Mouse (Mus musculus): ENCODE measurements around the gene Uqcrh. TPM values are rescaled to one million over a fixed set of nuclear protein-coding genes. Genes with fewer than 3 reads are reported as not detected.

Uqcrh gene
- polyA plus RNA-seq, 1 experiment, result 360 TPM

DNA sequence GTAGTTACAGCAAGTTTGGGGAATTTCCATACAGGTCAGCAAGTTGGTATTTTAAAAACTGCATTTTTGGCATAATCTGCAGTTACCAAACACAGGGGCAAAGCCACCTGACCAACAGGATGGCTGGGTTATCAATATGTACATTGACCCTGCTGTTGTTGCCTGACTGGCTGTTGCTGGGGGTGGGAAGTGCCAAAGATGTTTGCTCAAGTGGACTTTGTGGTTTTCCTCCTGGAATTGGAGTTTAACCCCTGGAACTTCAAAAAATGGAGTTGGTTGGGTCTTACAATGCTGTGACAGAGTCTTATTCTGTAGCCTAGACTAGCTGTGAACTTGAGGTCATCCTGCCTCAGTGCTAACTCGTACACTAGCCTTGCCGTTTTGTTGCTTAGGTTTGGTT is 34.4 kb downstream of the Uqcrh start:
- H3K27ac ChIP-seq (ENCODE audit: insufficient read depth, low read length), result no peak overlapping the region
- no peak overlapping the region for H3K4me3 ChIP-seq (ENCODE audit: insufficient read depth, low read length)
- TF ChIP-seq POLR2A (IDR thresholded peaks at IDR 0.05; ENCODE audit: low read depth, low read length), result no peak
- no peak for TF ChIP-seq CTCF (IDR thresholded peaks at IDR 0.05; ENCODE audit: borderline replicate concordance, insufficient read depth, low read length)
- no peaks in the 10 kb centered on the region for H3K4me1 ChIP-seq (ENCODE audit: control insufficient read depth, insufficient read depth, low read length)

DNA sequence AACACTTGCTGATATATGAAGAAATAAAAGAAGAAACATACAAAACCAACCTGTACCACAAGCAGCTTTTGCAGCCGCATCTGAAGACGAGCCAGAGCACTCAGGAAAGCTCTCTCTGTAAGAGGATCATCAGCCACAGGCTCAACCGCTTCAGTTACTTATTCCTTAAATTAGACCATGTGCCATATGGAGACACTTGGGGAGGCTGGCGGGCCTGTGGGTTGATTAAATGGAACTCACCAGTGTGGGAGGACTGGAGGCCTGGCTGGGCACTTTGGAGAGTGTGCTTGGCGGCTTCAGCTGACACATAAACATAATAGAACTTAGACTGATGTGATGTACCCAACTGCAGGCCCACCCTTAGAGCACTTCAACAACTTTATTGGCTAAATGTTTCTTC is 41.5 kb downstream of the Uqcrh start:
- Histone ChIP-seq H3K4me3 (ENCODE audit: insufficient read depth, low read length) (no peak overlapping the region), H3K27ac (ENCODE audit: insufficient read depth, low read length) (no peak overlapping the region), H3K4me1 (ENCODE audit: control insufficient read depth, insufficient read depth, low read length) (no peaks in the 10 kb centered on the region)
- TF ChIP-seq CTCF (IDR thresholded peaks at IDR 0.05; ENCODE audit: borderline replicate concordance, insufficient read depth, low read length) (no peak), POLR2A (IDR thresholded peaks at IDR 0.05; ENCODE audit: low read depth, low read length) (no peak)

DNA sequence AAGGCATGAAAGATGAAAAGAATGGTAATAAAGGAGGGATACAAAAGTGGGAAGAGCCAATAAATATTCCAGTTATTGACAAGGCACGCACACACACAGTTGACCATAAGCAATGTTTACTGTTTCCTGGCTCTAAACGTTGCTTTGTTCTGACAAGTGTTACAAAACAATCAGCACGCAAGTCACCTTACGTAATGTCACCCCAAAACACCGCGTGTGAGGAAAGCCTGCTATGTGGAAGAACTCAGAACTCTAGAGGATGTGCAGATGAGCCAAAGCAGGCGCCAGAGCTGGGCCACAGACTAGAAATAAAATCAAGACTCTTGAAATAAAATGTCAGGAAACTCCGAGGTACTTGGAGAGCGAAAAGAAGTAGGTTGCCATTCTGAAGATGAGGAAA is 42.0 kb downstream of the Uqcrh start:
- no peaks in the 10 kb centered on the region for H3K4me1 ChIP-seq (ENCODE audit: control insufficient read depth, insufficient read depth, low read length)
- TF ChIP-seq POLR2A (IDR thresholded peaks at IDR 0.05; ENCODE audit: low read depth, low read length) (no peak), CTCF (IDR thresholded peaks at IDR 0.05; ENCODE audit: borderline replicate concordance, insufficient read depth, low read length) (no peak)
- H3K4me3 ChIP-seq (ENCODE audit: insufficient read depth, low read length), result no peak overlapping the region
- H3K27ac ChIP-seq (ENCODE audit: insufficient read depth, low read length), result no peak overlapping the region

DNA sequence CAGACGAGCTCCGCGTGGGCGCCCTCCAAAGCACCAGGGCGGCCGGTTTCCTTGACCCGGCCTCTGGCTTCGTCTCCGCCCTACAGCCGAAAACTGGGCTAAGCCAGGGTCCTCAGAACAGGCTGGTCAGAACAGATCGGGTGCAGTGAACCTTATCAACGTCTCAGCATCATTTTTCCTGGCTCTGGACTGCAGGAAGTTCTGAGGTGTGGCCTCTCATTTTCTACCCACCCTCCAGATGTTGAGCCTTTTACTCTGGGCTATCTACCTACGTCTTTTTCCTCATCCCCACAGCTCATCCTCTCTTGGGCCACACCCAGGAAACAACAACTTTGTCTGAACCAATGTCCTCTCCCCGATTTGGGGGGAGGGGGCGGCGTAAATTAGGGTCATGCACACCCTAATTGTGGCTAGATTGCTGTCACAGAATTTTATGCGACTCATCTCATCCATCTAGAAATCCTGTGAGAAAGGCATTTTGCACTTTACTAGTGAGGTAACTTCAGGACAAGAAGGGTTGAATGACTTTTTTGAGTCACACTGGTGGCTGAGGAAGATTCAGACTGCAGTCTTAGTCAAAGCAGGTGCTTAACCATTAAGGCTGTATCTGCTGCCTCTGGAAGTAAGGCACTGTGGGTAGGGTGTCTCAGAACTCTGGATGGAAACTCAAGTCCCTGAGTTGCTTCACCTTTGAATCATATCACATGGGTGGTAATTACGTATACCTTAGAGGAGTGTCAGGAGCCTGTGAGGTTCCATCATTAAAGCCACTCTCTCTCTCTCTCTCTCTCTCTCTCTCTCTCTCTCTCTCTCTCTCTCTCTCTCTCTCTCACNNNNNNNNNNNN is 56.7 kb downstream of the Uqcrh start, which contains the start of gene Faah:
Gene Faah, minus strand, starts transcription at position 25 of the 845 bp plus-strand sequence.
- H3K27ac ChIP-seq (ENCODE audit: insufficient read depth, low read length), result no peak within 1 kb of the TSS
- peak within 1 kb of the TSS; percentile 44 for H3K4me3 ChIP-seq (ENCODE audit: insufficient read depth, low read length)
- TF ChIP-seq POLR2A (IDR thresholded peaks at IDR 0.05; ENCODE audit: low read depth, low read length) (no peak), CTCF (IDR thresholded peaks at IDR 0.05; ENCODE audit: borderline replicate concordance, insufficient read depth, low read length) (no peak)
- no peaks in the 10 kb centered on the region for H3K4me1 ChIP-seq (ENCODE audit: control insufficient read depth, insufficient read depth, low read length)

DNA sequence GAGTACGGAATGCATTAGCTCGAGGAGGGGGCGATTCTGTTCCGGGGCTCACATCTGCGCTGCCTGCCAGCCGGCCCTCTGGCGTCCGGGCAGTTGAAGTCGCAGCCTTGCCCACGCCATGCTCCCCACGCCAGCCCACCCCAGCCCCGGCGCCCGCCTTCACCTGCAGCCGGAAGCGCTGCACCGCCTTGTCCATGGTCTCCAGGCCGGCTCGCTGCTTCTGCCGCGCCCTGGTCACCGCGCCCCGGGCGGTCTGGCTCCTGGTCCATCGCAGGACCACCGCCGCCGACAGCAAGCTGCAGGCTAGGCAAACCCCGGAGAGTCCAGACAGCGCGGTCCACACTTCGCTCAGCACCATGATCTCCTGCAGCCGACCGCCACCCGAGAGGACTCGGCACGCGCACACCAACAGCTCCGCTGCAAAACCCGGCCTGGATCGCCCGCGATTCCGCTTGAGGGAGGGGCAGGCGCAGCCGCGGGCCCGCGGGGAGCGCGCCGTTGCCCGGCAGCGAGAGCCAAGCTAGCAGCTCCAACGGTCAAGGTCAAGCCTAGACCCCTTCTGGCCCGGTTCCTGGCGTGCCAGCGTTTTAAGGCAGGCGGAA is 57.5 kb downstream of the Uqcrh start:
- Histone ChIP-seq H3K4me1 (ENCODE audit: control insufficient read depth, insufficient read depth, low read length) (no peaks in the 10 kb centered on the region), H3K27ac (ENCODE audit: insufficient read depth, low read length) (no peak overlapping the region), H3K4me3 (ENCODE audit: insufficient read depth, low read length) (peak overlapping the region; percentile 44)
- TF ChIP-seq CTCF (IDR thresholded peaks at IDR 0.05; ENCODE audit: borderline replicate concordance, insufficient read depth, low read length), result no peak

Other genes with a start within 250 kb of the Uqcrh start
- 5.8 and 7.2 TPM in 2 replicates for gene Mob3c, start 247.0 kb downstream of the Uqcrh start, polyA plus RNA-seq (2011; ENCODE audit: insufficient read length, low read depth, missing spikeins)
- 23.5 and 30.9 TPM in 2 replicates for gene Mknk1, start 235.9 kb downstream of the Uqcrh start, polyA plus RNA-seq (2011; ENCODE audit: insufficient read length, low read depth, missing spikeins)
- gene Kncn, start 190.7 kb downstream of the Uqcrh start, polyA plus RNA-seq (2011; ENCODE audit: insufficient read length, low read depth, missing spikeins), result not detected in 2 replicates
- gene 6430628N08Rik, start 184.4 kb downstream of the Uqcrh start, polyA plus RNA-seq (2011; ENCODE audit: insufficient read length, low read depth, missing spikeins), result not detected in 2 replicates
- not detected in 2 replicates for gene Dmbx1, start 135.1 kb downstream of the Uqcrh start, polyA plus RNA-seq (2011; ENCODE audit: insufficient read length, low read depth, missing spikeins)
- gene Faah, start 57.1 kb downstream of the Uqcrh start, polyA plus RNA-seq (2011; ENCODE audit: insufficient read length, low read depth, missing spikeins), result not detected in 2 replicates
- 13.0 and 17.6 TPM in 2 replicates for gene Nsun4, start 21.2 kb downstream of the Uqcrh start, polyA plus RNA-seq (2011; ENCODE audit: insufficient read length, low read depth, missing spikeins)
- gene Lrrc41, start 198 bp upstream of the Uqcrh start, polyA plus RNA-seq (2011; ENCODE audit: insufficient read length, low read depth, missing spikeins), result 71.6 and 81.9 TPM in 2 replicates
- 7.6 and 12.9 TPM in 2 replicates for gene Rad54l, start 48.6 kb upstream of the Uqcrh start, polyA plus RNA-seq (2011; ENCODE audit: insufficient read length, low read depth, missing spikeins)
- gene Pomgnt1, start 48.8 kb upstream of the Uqcrh start, polyA plus RNA-seq (2011; ENCODE audit: insufficient read length, low read depth, missing spikeins), result 49.5 and 54.4 TPM in 2 replicates
- 2.5 TPM in 2 replicates for gene Lurap1, start 76.3 kb upstream of the Uqcrh start, polyA plus RNA-seq (2011; ENCODE audit: insufficient read length, low read depth, missing spikeins)
- not detected in 2 replicates for gene Tspan1, start 92.5 kb upstream of the Uqcrh start, polyA plus RNA-seq (2011; ENCODE audit: insufficient read length, low read depth, missing spikeins)
- not detected in 2 replicates for gene 1700042G07Rik, start 98.3 kb upstream of the Uqcrh start, polyA plus RNA-seq (2011; ENCODE audit: insufficient read length, low read depth, missing spikeins)
- gene Gm49337, start 98.3 kb upstream of the Uqcrh start, polyA plus RNA-seq (2011; ENCODE audit: insufficient read length, low read depth, missing spikeins), result 0.62 and 2.7 TPM in 2 replicates
- 31.6 and 31.9 TPM in 2 replicates for gene Pik3r3, start 146.5 kb upstream of the Uqcrh start, polyA plus RNA-seq (2011; ENCODE audit: insufficient read length, low read depth, missing spikeins)

Measured in embryonic fibroblast, embryonic 13.5 days (primary cell).